Mouse (Mus musculus) forebrain, embryonic 14.5 days (tissue): ENCODE measurements around the gene Sdc3. TPM values are rescaled to one million over a fixed set of nuclear protein-coding genes. Genes with fewer than 3 reads are reported as not detected.

ENCODE experiments used
- ATAC-seq: fragments of 200-750 bp; cut with Nextera tagmentation; 2 replicates; pipeline ENCODE4 v1.8.0; 2017; ENCODE audit warnings: mild to moderate bottlenecking, moderate library complexity
- DNase-seq: peaks from one replicate; pipeline ENCODE4 v3.0.0-alpha.2; 2015; ENCODE audit warnings: low spot score
- H3K27ac ChIP-seq: fragments of 300-500 bp; sonication (generic); 2 replicates; pipeline ENCODE4 v1.5.1; 2014; ENCODE audit warnings: low read depth, mild to moderate bottlenecking, control low read depth, low read length, moderate library complexity
- H3K27me3 ChIP-seq: fragments of 300-500 bp; sonication (generic); replicated peaks from 2 replicates; pipeline ENCODE4 v1.6.1; 2014; ENCODE audit warnings: low read length, control low read depth, mixed read lengths; ENCODE audit not compliant: control insufficient read depth, insufficient read depth
- H3K36me3 ChIP-seq: fragments of 300-500 bp; sonication (generic); 2 replicates; pipeline ENCODE4 v1.6.1; 2014; ENCODE audit warnings: low read length, control low read depth; ENCODE audit not compliant: control insufficient read depth, insufficient read depth
- H3K4me1 ChIP-seq: fragments of 300-500 bp; sonication (generic); 2 replicates; pipeline ENCODE4 v1.6.1; 2014; ENCODE audit warnings: antibody characterized with exemption, low read length, control low read depth; ENCODE audit not compliant: control insufficient read depth, insufficient read depth
- H3K4me2 ChIP-seq: fragments of 300-500 bp; sonication (generic); 2 replicates; pipeline ENCODE4 v1.6.1; 2014; ENCODE audit warnings: mild to moderate bottlenecking, control low read depth, low read length
- H3K4me3 ChIP-seq: fragments of 300-500 bp; sonication (generic); 2 replicates; pipeline ENCODE4 v1.5.1; 2014; ENCODE audit warnings: low read depth, low read length, control low read depth
- H3K9ac ChIP-seq: fragments of 300-500 bp; sonication (generic); 2 replicates; pipeline ENCODE4 v1.6.1; 2014; ENCODE audit warnings: mild to moderate bottlenecking, low read length, control low read depth, moderate library complexity
- H3K9me3 ChIP-seq: fragments of 300-500 bp; sonication (generic); replicated peaks from 2 replicates; pipeline ENCODE4 v1.6.1; 2016; ENCODE audit warnings: low read length, control low read depth, mixed read lengths; ENCODE audit not compliant: control insufficient read depth
- WGBS: fragments of 180-500 bp; shearing (Covaris S2); extraction: QIAGEN DNeasy Blood & Tissue Kit; methylation state at CpG from one replicate; pipeline ENCODE4 v1.1.7; 2014; 5-methylcytosine and 5-hydroxymethylcytosine counted together
- polyA plus RNA-seq: library from polyadenylated mRNA; unstranded; fragments of >200 nt; fragmentation: Nextera tagmentation; extraction: Ambion mirVana; gene quantifications from 2 replicates; pipeline ENCODE4 v1.2.1, GENCODE M21; 2014

The Sdc3 gene
- polyA plus RNA-seq, 1 experiment from 2014 or later: 47.6 TPM

GRCm38 (mm10) chr4:130872414-130872813 is 80.1 kb downstream of the Sdc3 start:
- Histone ChIP-seq H3K9ac (no peak overlapping the region), H3K36me3 (no peaks in the 10 kb centered on the region), H3K27me3 (peaks cover 46% of the 10 kb centered on the region), H3K9me3 (no peaks in the 10 kb centered on the region), H3K4me2 (no peak overlapping the region), H3K27ac (no peak overlapping the region), H3K4me3 (no peak overlapping the region), H3K4me1 (peaks cover 9% of the 10 kb centered on the region; the same call in 1 of the 2 replicates)
- 14% methylated on average over 11 of the region's 11 CpGs for WGBS
- no peak for ATAC-seq
- DNase-seq: no peak

- WGBS: 78% methylated on average over 5 of the region's 5 CpGs
- Histone ChIP-seq H3K4me3 (no peak overlapping the region), H3K9ac (no peak overlapping the region), H3K27ac (no peak overlapping the region), H3K9me3 (no peaks in the 10 kb centered on the region), H3K36me3 (no peaks in the 10 kb centered on the region), H3K4me2 (no peak overlapping the region), H3K4me1 (peaks cover 9% of the 10 kb centered on the region; the same call in 1 of the 2 replicates), H3K27me3 (peaks cover 37% of the 10 kb centered on the region)
- ATAC-seq: no peak
- DNase-seq: no peak
Observed at GRCm38 (mm10) chr4:130873440-130873839, 81.1 kb downstream of the Sdc3 start.

GRCm38 (mm10) chr4:130874601-130875000 is 82.3 kb downstream of the Sdc3 start:
- Histone ChIP-seq H3K27me3 (peaks cover 32% of the 10 kb centered on the region; the same call in 1 of the 2 replicates), H3K9ac (peak overlapping the region; percentile 8; the same call in 1 of the 2 replicates), H3K36me3 (no peaks in the 10 kb centered on the region), H3K4me1 (peaks cover 11% of the 10 kb centered on the region; the same call in 1 of the 2 replicates), H3K4me3 (no peak overlapping the region), H3K9me3 (no peaks in the 10 kb centered on the region), H3K4me2 (peak overlapping the region; percentile 13; the same call in 1 of the 2 replicates), H3K27ac (peak overlapping the region; percentile 53)
- ATAC-seq (peak; percentile 72), DNase-seq (peak; percentile 95)
- 6% methylated on average over 10 of the region's 10 CpGs for WGBS

Other genes starting within 250 kb of the Sdc3 start
- gene Nkain1, start 218.4 kb upstream of the Sdc3 start, polyA plus RNA-seq: 12.6 and 15.8 TPM in 2 replicates
- 91.6 and 116 TPM in 2 replicates for gene Pum1, start 129.2 kb upstream of the Sdc3 start, polyA plus RNA-seq
- gene Laptm5, start 120.6 kb downstream of the Sdc3 start, polyA plus RNA-seq: 27.6 and 31.9 TPM in 2 replicates
- gene Matn1, start 151.8 kb downstream of the Sdc3 start, polyA plus RNA-seq: 0.09 and 0.10 TPM in 2 replicates